Mouse (Mus musculus): ENCODE measurements around the gene Kcnj11. TPM values are rescaled to one million over a fixed set of nuclear protein-coding genes. Genes with fewer than 3 reads are reported as not detected.

Gene Kcnj11
- polyA plus RNA-seq, 2 experiments from 2014 or later, result not detected

- no peak for ATAC-seq
Measured at GRCm38 (mm10) chr7:46103771-46104170, 3.2 kb upstream of the Kcnj11 start.

GRCm38 (mm10) chr7:46103075-46103591 lies 2.6 kb upstream of the Kcnj11 start:
- no peak for ATAC-seq

GRCm38 (mm10) chr7:46099682-46100081 lies 882 bp downstream of the Kcnj11 start:
- no peak for ATAC-seq

DNA sequence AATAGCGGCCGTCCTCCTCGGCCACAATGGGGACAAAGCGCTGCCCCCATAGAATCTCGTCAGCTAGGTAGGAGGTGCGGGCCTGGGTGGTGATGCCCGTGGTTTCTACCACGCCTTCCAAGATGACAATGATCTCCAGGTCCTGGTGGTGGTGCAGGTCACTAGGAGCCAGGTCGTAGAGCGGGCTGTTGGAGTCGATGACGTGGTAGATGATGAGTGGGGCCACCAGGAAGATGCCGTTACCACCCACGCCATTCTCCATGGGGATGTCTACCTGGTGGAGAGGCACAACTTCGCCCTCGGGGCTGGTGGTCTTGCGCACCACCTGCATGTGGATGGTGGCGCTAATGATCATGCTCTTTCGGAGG lies 1.7 kb downstream of the Kcnj11 start:
- ATAC-seq, result no peak

- no peak for ATAC-seq
Measured at GRCm38 (mm10) chr7:46098221-46098918, 2.2 kb downstream of the Kcnj11 start.

DNA sequence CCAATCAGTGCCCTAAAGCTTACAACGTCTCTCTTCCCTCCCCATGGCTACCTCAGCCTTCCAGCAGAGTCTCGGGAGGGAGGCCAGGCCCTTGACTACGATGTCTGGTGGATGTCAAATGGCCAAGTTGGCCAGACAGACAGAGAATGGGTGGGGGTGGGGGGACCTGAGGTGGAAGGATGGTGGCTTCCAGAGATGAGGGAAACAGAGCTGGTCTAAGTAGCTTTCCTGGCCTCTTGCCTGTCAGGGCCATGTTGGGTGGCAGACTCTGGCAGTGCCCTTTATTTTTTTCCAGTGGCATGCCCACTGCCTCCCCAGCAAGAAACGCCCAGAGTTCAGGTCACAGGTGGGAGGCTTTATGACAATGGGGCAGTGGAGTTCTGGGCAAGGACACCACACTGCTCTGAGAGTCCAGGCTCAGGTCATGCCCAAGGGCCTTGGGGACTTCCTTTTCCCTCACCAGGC lies 3.2 kb downstream of the Kcnj11 start:
- ATAC-seq, result no peak

GRCm38 (mm10) chr7:46096136-46096535 lies 4.4 kb downstream of the Kcnj11 start:
- ATAC-seq, result no peak

DNA sequence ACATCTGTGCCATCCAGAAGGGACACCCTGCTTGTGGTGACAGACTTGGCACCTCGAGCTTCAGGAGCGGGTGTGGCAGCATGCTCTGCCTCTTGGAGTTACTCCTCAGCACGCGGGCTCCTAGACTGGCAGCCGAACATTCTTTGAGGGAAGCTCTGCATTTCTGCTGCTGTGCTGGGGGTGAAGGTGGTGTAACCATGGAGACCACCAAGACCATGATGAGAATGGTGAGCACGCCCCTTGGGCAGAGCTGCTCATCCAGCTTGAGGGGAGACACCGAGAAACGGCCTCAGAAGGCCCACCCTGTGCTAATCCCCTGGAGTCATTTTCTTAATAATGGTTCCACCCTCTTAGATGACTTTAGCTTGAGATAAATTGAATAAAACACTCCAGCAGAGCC lies 7.8 kb downstream of the Kcnj11 start:
- no peak for ATAC-seq

- no peak for ATAC-seq
Measured at GRCm38 (mm10) chr7:46088241-46088640, 12.3 kb downstream of the Kcnj11 start.

DNA sequence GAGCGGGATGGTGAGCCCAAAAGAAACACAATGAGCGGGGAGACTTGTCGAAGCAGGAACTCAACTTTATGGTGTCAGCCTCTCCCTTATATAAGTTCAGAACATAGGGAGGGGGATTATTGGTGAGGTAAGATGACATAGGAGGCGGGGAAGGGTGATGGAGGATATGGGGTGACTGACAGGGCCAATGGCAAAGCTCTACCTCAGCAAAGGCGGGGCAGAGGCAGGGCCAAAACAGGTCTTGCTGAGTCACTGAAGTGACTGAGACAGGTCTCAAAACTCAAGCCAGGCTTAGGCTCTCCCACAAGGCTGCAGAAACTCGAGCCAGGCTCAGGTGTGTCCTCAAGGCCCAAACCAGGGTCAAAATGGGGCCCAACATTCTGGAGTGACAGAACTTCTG lies 14.2 kb downstream of the Kcnj11 start:
- ATAC-seq, result no peak

- no peak for ATAC-seq
Measured at GRCm38 (mm10) chr7:46084839-46085513, 15.6 kb downstream of the Kcnj11 start.

- no peak for ATAC-seq
Measured at GRCm38 (mm10) chr7:46084024-46084423, 16.5 kb downstream of the Kcnj11 start.

DNA sequence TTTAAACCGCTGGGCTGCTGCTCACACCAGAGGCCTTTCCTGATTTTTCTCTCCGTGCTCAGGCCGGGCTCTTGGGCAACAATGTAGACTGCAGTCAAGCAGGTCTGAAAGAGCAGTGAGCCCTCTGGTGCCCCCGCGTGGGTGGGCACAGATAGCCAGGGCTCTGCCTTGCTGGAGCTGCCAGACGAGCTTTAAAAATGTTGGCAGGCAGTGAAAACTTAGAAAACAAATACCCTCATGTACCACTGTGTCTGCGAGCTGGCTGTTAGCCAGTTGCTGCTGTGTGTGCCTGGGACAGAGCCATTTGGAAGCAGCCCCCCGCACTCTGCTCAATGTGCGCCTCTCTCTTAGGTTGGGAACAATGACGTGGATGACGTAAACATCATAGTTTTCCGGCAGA lies 22.9 kb downstream of the Kcnj11 start:
- no peak for ATAC-seq

GRCm38 (mm10) chr7:46076844-46077243 lies 23.7 kb downstream of the Kcnj11 start:
- ATAC-seq, result no peak

- no peak for ATAC-seq
Measured at GRCm38 (mm10) chr7:46068831-46069230, 31.7 kb downstream of the Kcnj11 start.

- ATAC-seq, result no peak
Measured at GRCm38 (mm10) chr7:46063296-46063695, 37.3 kb downstream of the Kcnj11 start.

DNA sequence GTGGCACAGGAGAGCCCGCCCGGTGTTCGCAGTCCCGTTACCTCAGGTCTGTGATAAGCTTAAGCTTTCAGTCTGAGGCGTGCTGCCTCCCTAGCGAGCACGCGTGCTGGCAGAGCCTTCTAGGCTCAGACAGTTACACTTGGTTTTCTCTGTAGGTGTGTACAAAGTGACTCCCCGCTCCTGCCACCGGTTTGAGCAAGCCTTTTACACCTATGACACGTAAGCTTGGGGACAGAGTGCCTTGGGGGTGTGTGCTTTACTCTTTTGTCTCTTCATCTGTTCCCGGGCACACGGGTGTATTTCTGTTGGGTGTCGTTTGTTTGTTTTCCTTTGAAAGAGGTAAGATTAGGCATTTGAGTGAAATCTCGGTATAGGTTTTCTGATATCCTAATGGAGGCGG lies 39.0 kb downstream of the Kcnj11 start:
- no peak for ATAC-seq

DNA sequence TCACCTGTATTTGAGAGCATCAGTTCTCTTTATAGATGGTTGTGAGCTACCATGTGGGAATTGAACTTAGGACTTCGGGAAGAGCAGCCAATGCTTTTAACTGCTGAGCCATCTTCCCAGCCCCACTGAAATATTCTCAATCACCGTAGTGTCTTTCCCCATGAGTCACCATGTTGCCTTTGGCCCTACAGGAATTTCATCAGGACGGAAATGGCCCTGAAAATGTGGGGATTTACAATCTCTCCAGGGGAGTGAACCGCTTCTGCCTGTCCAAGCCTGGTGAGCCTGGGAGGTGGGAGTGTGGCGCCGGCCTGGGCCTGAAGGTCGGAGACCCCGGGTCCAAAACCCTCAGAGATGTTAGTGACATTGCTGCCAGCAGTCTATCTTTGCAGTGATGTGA lies 39.9 kb downstream of the Kcnj11 start:
- no peak for ATAC-seq

DNA sequence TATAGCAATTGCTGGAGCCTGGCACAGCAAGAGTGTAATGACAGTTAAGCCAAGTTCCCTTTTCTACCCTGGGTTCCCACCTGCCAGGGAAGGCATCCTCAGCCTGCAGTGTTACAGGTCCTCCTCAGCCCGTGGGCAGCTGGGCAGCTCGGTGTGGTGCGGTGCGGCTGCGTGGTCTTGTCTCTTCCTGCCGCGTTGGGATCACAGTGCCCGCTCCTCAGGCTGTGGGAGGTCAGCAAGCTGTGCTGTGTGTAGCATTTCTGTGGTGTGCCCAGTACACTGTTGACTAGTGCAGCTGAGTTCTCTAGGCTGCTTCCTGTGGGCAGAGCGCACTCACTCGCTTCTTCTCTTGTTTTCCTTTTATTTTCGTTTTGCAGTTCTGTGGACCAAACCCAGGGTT lies 41.7 kb downstream of the Kcnj11 start:
- ATAC-seq, result peak; percentile 95

- ATAC-seq, result no peak
Measured at GRCm38 (mm10) chr7:46053566-46053965, 47.0 kb downstream of the Kcnj11 start.

DNA sequence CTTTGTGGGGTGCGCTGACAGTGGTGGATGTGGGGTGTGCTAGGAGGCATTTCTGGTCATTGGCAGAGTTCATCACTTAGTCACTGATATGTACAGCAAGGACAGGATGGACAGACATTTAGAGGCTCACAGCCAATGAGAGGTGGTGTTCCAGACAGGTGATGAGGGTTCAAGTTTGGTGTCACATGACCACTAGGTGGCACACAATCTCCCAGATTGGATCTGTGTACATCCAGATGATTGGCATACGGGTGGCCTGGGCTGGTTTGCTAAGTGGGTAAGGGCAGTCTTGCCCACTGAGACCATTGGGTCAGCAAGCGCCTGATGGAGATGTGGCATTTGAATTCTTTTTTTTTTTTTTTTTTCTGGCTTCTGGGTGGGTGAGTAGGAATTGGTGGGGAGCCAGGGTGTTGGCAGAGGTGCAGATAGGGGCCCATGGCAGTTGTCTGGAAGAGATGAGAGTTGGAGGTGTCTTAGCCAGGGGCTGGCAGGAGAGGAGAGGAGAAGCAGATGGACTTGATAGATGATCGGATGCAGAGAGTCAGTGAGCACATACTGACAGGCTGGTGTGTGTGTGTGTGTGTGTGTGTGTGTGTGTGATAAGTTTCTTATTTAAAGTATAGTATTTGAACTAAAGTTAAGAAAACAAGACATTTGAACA lies 48.3 kb downstream of the Kcnj11 start:
- no peak for ATAC-seq

GRCm38 (mm10) chr7:46049981-46050380 lies 50.6 kb downstream of the Kcnj11 start:
- ATAC-seq, result no peak

DNA sequence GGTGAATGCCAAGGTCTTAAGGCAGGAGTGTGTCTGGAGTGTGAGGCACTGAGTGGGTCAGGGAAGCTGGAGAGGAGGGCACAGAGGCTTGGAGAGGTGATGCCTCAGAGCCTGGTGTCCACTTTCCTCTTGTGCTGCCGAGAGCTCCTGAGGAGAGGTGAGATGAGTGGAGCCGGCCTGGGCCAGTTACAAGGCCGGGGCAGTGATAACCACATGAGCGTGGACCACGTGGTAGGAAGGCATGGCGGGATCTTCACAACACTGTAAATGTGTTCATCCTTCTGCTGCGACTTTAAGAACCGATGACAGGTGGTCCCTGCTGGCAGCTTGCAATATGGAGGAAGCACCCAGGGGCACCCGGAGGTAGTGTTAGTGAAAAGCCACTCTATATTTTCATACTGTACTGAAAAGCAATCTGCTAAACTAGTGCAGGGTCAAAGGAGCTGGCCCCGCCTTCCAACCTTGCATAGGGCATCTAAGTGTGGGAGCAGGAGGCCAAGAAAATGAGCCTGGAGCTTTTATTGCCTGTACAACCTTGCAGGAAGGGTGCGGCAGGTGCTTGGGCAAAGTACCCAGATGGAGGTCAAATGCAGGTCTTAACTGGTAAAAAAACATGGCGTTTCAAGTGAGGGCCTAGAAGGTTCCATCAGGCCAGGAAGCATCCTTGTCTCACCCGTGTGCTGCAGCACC lies 52.5 kb downstream of the Kcnj11 start:
- no peak for ATAC-seq

Data from CD4-positive, CD25-positive, alpha-beta regulatory T cell, adult 4 months (primary cell).